Mouse (Mus musculus) MEL (cell line): Measurements from ENCODE around the gene Aldh16a1. TPM values are rescaled to one million over a fixed set of nuclear protein-coding genes. Genes with fewer than 3 reads are reported as not detected.

Experiments used
- DNase-seq: peaks from one replicate; pipeline ENCODE4 v3.0.0; 2011; ENCODE audit warnings: low read depth, low spot score
- H3K27ac ChIP-seq: 2 replicates; pipeline ENCODE4 v1.5.1; 2012; ENCODE audit warnings: low read depth, mild to moderate bottlenecking, control low read depth, low read length, moderate library complexity; ENCODE audit not compliant: control insufficient read depth
- H3K27me3 ChIP-seq, 2 experiments: fragments of 150-350 bp in 1 of 2; sonication (generic) in 1 of 2; 2 replicates each; pipeline ENCODE4 v1.6.1; 2012; ENCODE audit warnings: low read length in 2 of 2, mild to moderate bottlenecking in 2 of 2, improper control_type of control experiment in 1 of 2, moderate library complexity in 1 of 2; ENCODE audit not compliant: insufficient read depth in 2 of 2, control insufficient read depth in 1 of 2
- H3K36me3 ChIP-seq, 2 experiments: 2 replicates each; pipeline ENCODE4 v1.6.1; 2012 to 2014; ENCODE audit warnings: low read length in 2 of 2, improper control_type of control experiment in 1 of 2, inconsistent platforms in 1 of 2, mild to moderate bottlenecking in 1 of 2; ENCODE audit not compliant: insufficient read depth in 2 of 2, control insufficient read depth in 1 of 2
- H3K4me1 ChIP-seq, 2 experiments: fragments of 150-350 bp in 1 of 2; sonication (generic) in 1 of 2; 2 replicates each; pipeline ENCODE4 v1.6.1; 2012; ENCODE audit warnings: low read length in 2 of 2, improper control_type of control experiment in 1 of 2, mild to moderate bottlenecking in 1 of 2; ENCODE audit not compliant: insufficient read depth in 2 of 2, control insufficient read depth in 1 of 2
- H3K4me3 ChIP-seq, 2 experiments: fragments of 150-350 bp in 1 of 2; sonication (generic) in 1 of 2; 2 replicates each; pipeline ENCODE4 v1.5.1; 2012; ENCODE audit warnings: low read depth in 2 of 2, low read length in 2 of 2, mild to moderate bottlenecking in 2 of 2, moderate library complexity in 2 of 2, control low read depth in 1 of 2, improper control_type of control experiment in 1 of 2; ENCODE audit not compliant: control insufficient read depth in 1 of 2, insufficient read depth in 1 of 2
- H3K79me2 ChIP-seq: 2 replicates; pipeline ENCODE4 v1.6.1; 2012; ENCODE audit warnings: mild to moderate bottlenecking, low read length, moderate library complexity; ENCODE audit not compliant: control insufficient read depth, poor library complexity, insufficient read depth
- H3K9ac ChIP-seq: 2 replicates; pipeline ENCODE4 v1.6.1; 2012; ENCODE audit warnings: low read depth, mild to moderate bottlenecking, control low read depth, low read length, moderate library complexity; ENCODE audit not compliant: control insufficient read depth, poor library complexity, severe bottlenecking
- H3K9me3 ChIP-seq: fragments of 150-350 bp; sonication (generic); replicated peaks from 2 replicates; pipeline ENCODE4 v1.6.1; 2012; ENCODE audit warnings: mild to moderate bottlenecking, low read length, improper control_type of control experiment, moderate library complexity; ENCODE audit not compliant: insufficient read depth
- CHD1 ChIP-seq: IDR thresholded peaks from 2 replicates; pipeline ENCODE4 v1.6.1; 2012; ENCODE audit warnings: low read depth, mild to moderate bottlenecking, inconsistent platforms, low read length, improper control_type of control experiment
- CTCF ChIP-seq, 3 experiments: IDR thresholded peaks in 2 of 3; conservative IDR thresholded peaks in 1 of 3; 2 replicates each; pipeline ENCODE4 v1.5.1; 2011 to 2012; ENCODE audit warnings: low read length in 3 of 3, low read depth in 2 of 3, mild to moderate bottlenecking in 2 of 3, improper control_type of control experiment in 1 of 3, inconsistent platforms in 1 of 3, mixed read lengths in 1 of 3, moderate library complexity in 1 of 3; ENCODE audit not compliant: control insufficient read depth in 1 of 3, insufficient read depth in 1 of 3, poor library complexity in 1 of 3, severe bottlenecking in 1 of 3
- GATA1 ChIP-seq: IDR thresholded peaks from 2 replicates; pipeline ENCODE4 v1.6.1; 2011; ENCODE audit warnings: low read depth, low read length, improper control_type of control experiment
- JUND ChIP-seq: IDR thresholded peaks from 2 replicates; pipeline ENCODE4 v1.6.1; 2011; ENCODE audit warnings: low read depth, mild to moderate bottlenecking, improper control_type of control experiment, low read length
- MAFK ChIP-seq: IDR thresholded peaks from 2 replicates; pipeline ENCODE4 v1.6.1; 2011; ENCODE audit warnings: low read depth, mild to moderate bottlenecking, low read length, improper control_type of control experiment, borderline replicate concordance
- MAZ ChIP-seq: IDR thresholded peaks from 2 replicates; pipeline ENCODE4 v1.6.1; 2012; ENCODE audit warnings: low read depth, mild to moderate bottlenecking, inconsistent platforms, low read length, improper control_type of control experiment
- MEF2A ChIP-seq: IDR thresholded peaks from 2 replicates; pipeline ENCODE4 v1.6.1; 2014; ENCODE audit warnings: low read depth, mild to moderate bottlenecking, inconsistent platforms, low read length, improper control_type of control experiment; ENCODE audit not compliant: poor library complexity, insufficient replicate concordance, severe bottlenecking; ENCODE audit errors: extremely low read depth
- MYB ChIP-seq: IDR thresholded peaks from 2 replicates; pipeline ENCODE4 v1.6.1; 2011; ENCODE audit warnings: mild to moderate bottlenecking, low read depth, low read length, improper control_type of control experiment
- MYC ChIP-seq: IDR thresholded peaks from 2 replicates; pipeline ENCODE4 v1.6.1; 2011; ENCODE audit warnings: low read depth, mild to moderate bottlenecking, low read length, improper control_type of control experiment, moderate library complexity
- NELFE ChIP-seq: IDR thresholded peaks from 2 replicates; pipeline ENCODE4 v1.6.1; 2011; ENCODE audit warnings: low read depth, low read length, improper control_type of control experiment
- POLR2AphosphoS2 ChIP-seq: IDR thresholded peaks from 2 replicates; pipeline ENCODE4 v1.6.1; 2011; ENCODE audit warnings: low read length, improper control_type of control experiment
- SMC3 ChIP-seq: IDR thresholded peaks from 2 replicates; pipeline ENCODE4 v1.6.1; 2011; ENCODE audit warnings: low read depth, low read length, improper control_type of control experiment
- TAL1 ChIP-seq: IDR thresholded peaks from 2 replicates; pipeline ENCODE4 v1.6.1; 2012; ENCODE audit warnings: mild to moderate bottlenecking, inconsistent platforms, low read length, moderate library complexity, mixed read lengths
- TBP ChIP-seq: IDR thresholded peaks from 2 replicates; pipeline ENCODE4 v1.8.0; 2011; ENCODE audit warnings: low read depth, low read length, improper control_type of control experiment
- polyA plus RNA-seq, 2 experiments: library from polyadenylated mRNA; stranded (reverse) in 1 of 2; unstranded in 1 of 2; fragments of >175 nt in 1 of 2; fragments of >200 nt in 1 of 2; gene quantifications; 2 replicates each; pipeline versions ENCODE4 v1.2.1 to v1.2.4; 2012; ENCODE audit warnings: low replicate concordance in 2 of 2, low read depth in 1 of 2; ENCODE audit not compliant: insufficient read length in 2 of 2, insufficient read depth in 1 of 2, missing spikeins in 1 of 2
- total RNA-seq: library from RNA; depleted of rRNA; stranded (reverse); fragments of 300-350 nt; gene quantifications from 2 replicates; pipeline ENCODE4 v1.2.3, GENCODE M21; 2012

The Aldh16a1 gene
- total and polyA plus RNA-seq, 3 experiments = 33.9 to 61.6 TPM; not detected in 1

DNA sequence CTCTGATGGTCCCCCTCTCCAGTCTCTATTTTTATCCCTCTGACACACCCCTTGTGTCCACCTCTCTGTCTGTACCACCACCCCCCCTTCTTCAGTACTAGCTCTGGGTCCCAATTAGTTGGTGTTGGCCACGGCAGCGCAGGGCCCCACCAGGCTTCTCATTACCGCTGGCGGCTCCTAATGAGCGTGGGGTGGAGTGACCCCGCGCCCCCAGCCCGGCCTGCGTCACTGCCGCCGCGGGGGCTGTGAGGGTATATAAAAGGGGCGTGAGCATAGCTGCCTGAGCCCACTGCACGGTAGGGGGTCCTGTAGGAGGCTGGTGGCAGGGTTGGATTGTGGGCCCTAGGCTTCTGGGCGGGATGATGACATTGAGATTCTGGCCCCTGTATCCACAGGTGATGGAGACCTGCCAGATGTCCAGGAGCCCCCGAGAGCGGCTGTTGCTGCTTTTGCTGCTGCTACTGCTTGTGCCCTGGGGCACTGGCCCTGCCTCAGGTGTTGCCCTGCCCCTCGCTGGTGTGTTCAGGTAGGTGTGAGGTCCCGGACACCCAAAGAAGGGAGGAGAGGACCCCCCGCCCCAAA, 26.6 kb upstream of the Aldh16a1 start, which contains the start of gene Pth2:
TSS of gene Pth2 (plus strand) at position 100 of the 582 bp plus-strand sequence.
- Histone ChIP-seq H3K27me3 (no peaks in the 10 kb centered on the region), H3K9me3 (no peaks in the 10 kb centered on the region), H3K36me3 (peaks cover 0 to 3% of the 10 kb centered on the region in 2 experiments; a peak in 2 of 4 replicates), H3K79me2 (no peaks in the 10 kb centered on the region), H3K27ac (no peak within 1 kb of the TSS), H3K4me1 (peaks cover 0 to 5% of the 10 kb centered on the region in 2 experiments; a peak in 2 of 4 replicates), H3K9ac (no peak within 1 kb of the TSS; the same call in 1 of the 2 replicates), H3K4me3 (no peak within 1 kb of the TSS; a peak in 1 of 4 replicates)
- TF ChIP-seq CHD1 (no peak), GATA1 (no peak), JUND (no peak), MEF2A (no peak), SMC3 (no peak)
- no peak for DNase-seq

DNA sequence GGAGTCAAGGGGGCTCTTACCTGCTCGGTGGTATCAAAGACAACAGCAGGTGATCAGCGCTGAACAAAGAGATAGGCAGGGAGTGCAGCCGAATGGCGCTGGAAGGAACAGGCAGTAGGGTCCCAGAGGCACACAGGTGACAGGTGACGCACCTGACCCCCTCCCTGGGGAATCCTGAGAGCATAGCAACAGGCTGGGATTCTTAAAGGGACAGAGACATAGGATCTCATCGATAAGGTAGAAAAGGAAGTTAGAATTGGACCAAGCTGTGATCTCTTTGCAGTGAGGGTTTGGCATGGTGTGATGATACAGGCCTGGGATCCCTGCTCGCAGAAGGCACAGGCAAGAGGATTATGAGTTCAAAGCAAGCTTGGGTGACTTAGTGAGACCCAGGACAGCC, 25.1 kb upstream of the Aldh16a1 start, which contains the start of gene Gfy:
TSS of gene Gfy (minus strand) at position 101 of the 400 bp plus-strand sequence.
- Histone ChIP-seq H3K27me3 (no peaks in the 10 kb centered on the region), H3K27ac (no peak within 1 kb of the TSS), H3K36me3 (peaks cover 0 to 3% of the 10 kb centered on the region in 2 experiments; a peak in 2 of 4 replicates), H3K4me1 (peaks cover 0 to 5% of the 10 kb centered on the region in 2 experiments; a peak in 2 of 4 replicates), H3K79me2 (no peaks in the 10 kb centered on the region), H3K9ac (no peak within 1 kb of the TSS)
- no peak for DNase-seq
- TF ChIP-seq NELFE (no peak), TBP (no peak), POLR2AphosphoS2 (no peak), MYB (no peak), TAL1 (no peak), MYC (no peak), MAZ (no peak), CTCF (IDR thresholded peaks at IDR 0.05 in 2 of 3, conservative IDR thresholded peaks at IDR 0.05 in 1 of 3; ENCODE audit: control insufficient read depth in 1 of 3, insufficient read depth in 1 of 3, low read depth in 2 of 3, low read length in 3 of 3, poor library complexity in 1 of 3, severe bottlenecking in 1 of 3) (no peak), MAFK (no peak)
- TF ChIP-seq, all 39 proteins: peak for 0
- Histone ChIP-seq H3K4me3 (no peak within 1 kb of the TSS), H3K9me3 (no peaks in the 10 kb centered on the region)

DNA sequence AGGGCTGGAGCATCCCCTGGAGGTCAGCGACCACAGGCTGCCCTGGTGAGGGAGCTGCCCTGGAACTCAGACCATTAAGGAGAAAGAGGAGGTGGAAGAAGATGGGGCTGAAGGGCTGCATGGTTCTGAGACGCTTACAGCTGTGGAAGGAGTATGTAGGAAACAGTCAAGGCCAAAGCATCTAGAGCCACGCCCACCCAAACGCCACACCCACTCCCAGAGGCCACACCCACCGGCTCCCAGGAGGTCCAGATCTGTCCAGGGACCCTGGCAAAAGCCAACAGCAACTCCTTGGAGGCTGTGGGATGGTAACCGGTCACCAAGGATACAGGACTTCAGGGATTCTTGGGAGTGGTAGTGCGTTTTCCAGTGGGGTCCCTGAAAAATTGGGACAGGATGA, 24.2 kb upstream of the Aldh16a1 start:
- TF ChIP-seq TAL1 = no peak
- no peak overlapping the region for H3K4me3 ChIP-seq

More for the DNA sequence above, 24.2 kb upstream of the Aldh16a1 start:
- Histone ChIP-seq H3K4me1 (peaks cover 0 to 5% of the 10 kb centered on the region in 2 experiments; a peak in 2 of 4 replicates), H3K27me3 (no peaks in the 10 kb centered on the region), H3K79me2 (no peaks in the 10 kb centered on the region), H3K36me3 (peaks cover 0 to 3% of the 10 kb centered on the region in 2 experiments; a peak in 2 of 4 replicates), H3K9me3 (no peaks in the 10 kb centered on the region), H3K9ac (no peak overlapping the region), H3K27ac (no peak overlapping the region)
- DNase-seq = no peak
